Mouse (Mus musculus) stomach, embryonic 14.5 days (tissue): ENCODE measurements around the gene Gm11639. TPM values are rescaled to one million over a fixed set of nuclear protein-coding genes. Genes with fewer than 3 reads are reported as not detected.

Experiments
- ATAC-seq: fragments of 200-750 bp; cut with Nextera tagmentation; 2 replicates; pipeline ENCODE4 v1.8.0; 2017; ENCODE audit warnings: low read depth, moderate TSS enrichment; ENCODE audit not compliant: insufficient number of reproducible peaks, insufficient read depth, low FRiP score
- H3K27ac ChIP-seq: fragments of 300-500 bp; sonication (generic); 2 replicates; pipeline ENCODE4 v1.5.1; 2014; ENCODE audit warnings: mild to moderate bottlenecking, low read length, moderate library complexity, mixed read lengths
- H3K27me3 ChIP-seq: fragments of 300-500 bp; sonication (generic); 2 replicates; pipeline ENCODE4 v1.6.1; 2014; ENCODE audit warnings: low read length, control low read depth, mixed read lengths; ENCODE audit not compliant: control insufficient read depth, insufficient read depth
- H3K36me3 ChIP-seq: fragments of 300-500 bp; sonication (generic); 2 replicates; pipeline ENCODE4 v1.6.1; 2014; ENCODE audit warnings: mild to moderate bottlenecking, control low read depth, low read length, moderate library complexity, mixed read lengths; ENCODE audit not compliant: control insufficient read depth, insufficient read depth
- H3K4me1 ChIP-seq: fragments of 300-500 bp; sonication (generic); 2 replicates; pipeline ENCODE4 v1.6.1; 2014; ENCODE audit warnings: low read length, control low read depth, mixed read lengths; ENCODE audit not compliant: control insufficient read depth, insufficient read depth
- H3K4me2 ChIP-seq: fragments of 300-500 bp; sonication (generic); replicated peaks from 2 replicates; pipeline ENCODE4 v1.6.1; 2014; ENCODE audit warnings: low read depth, low read length, control low read depth
- H3K4me3 ChIP-seq: fragments of 300-500 bp; sonication (generic); 2 replicates; pipeline ENCODE4 v1.5.1; 2014; ENCODE audit warnings: low read depth, low read length, control low read depth
- H3K9ac ChIP-seq: fragments of 300-500 bp; sonication (generic); replicated peaks from 2 replicates; pipeline ENCODE4 v1.6.1; 2014; ENCODE audit warnings: low read depth, mild to moderate bottlenecking, control low read depth, low read length, moderate library complexity, mixed read lengths
- H3K9me3 ChIP-seq: fragments of 300-500 bp; sonication (generic); 2 replicates; pipeline ENCODE4 v1.6.1; 2016; ENCODE audit warnings: low read depth, low read length, control low read depth; ENCODE audit not compliant: control insufficient read depth
- WGBS: fragments of 180-500 bp; shearing (Covaris S2); extraction: QIAGEN DNeasy Blood & Tissue Kit; methylation state at CpG from one replicate; pipeline ENCODE4 v1.1.7; 2014; 5-methylcytosine and 5-hydroxymethylcytosine counted together
- polyA plus RNA-seq: library from polyadenylated mRNA; unstranded; fragments of >200 nt; fragmentation: Nextera tagmentation; extraction: Ambion mirVana; gene quantifications from 2 replicates; pipeline ENCODE4 v1.2.1, GENCODE M21; 2014

The Gm11639 gene
- polyA plus RNA-seq, 1 experiment from 2014 or later: 0.03 TPM

GRCm38 (mm10) chr11:105144508-105145210 is 459.2 kb downstream of the Gm11639 start:
- no peak overlapping the region for H3K4me3 ChIP-seq
- peaks cover 9% of the 10 kb centered on the region; the same call in 1 of the 2 replicates for H3K36me3 ChIP-seq
- ATAC-seq: no peak
- no peaks in the 10 kb centered on the region for H3K9me3 ChIP-seq
- H3K4me1 ChIP-seq: no peaks in the 10 kb centered on the region
- no peak overlapping the region for H3K4me2 ChIP-seq
- no peak overlapping the region for H3K9ac ChIP-seq
- no peak overlapping the region for H3K27ac ChIP-seq
- H3K27me3 ChIP-seq: no peaks in the 10 kb centered on the region
- WGBS: 76% methylated on average over 11 of the region's 11 CpGs

GRCm38 (mm10) chr11:105145211-105145610 is 459.7 kb downstream of the Gm11639 start:
- H3K4me2 ChIP-seq: no peak overlapping the region
- no peak overlapping the region for H3K27ac ChIP-seq
- no peaks in the 10 kb centered on the region for H3K27me3 ChIP-seq
- H3K4me3 ChIP-seq: no peak overlapping the region
- no peaks in the 10 kb centered on the region for H3K4me1 ChIP-seq
- ATAC-seq: no peak
- H3K36me3 ChIP-seq: peaks cover 7% of the 10 kb centered on the region; the same call in 1 of the 2 replicates
- 85% methylated on average over 10 of the region's 10 CpGs for WGBS
- H3K9me3 ChIP-seq: no peaks in the 10 kb centered on the region
- no peak overlapping the region for H3K9ac ChIP-seq

GRCm38 (mm10) chr11:105146593-105146992 is 461.1 kb downstream of the Gm11639 start, which contains the start of gene Gm10842:
TSS of gene Gm10842 (plus strand) at chr11:105146893.
- no peak within 1 kb of the TSS for H3K27ac ChIP-seq
- H3K9me3 ChIP-seq: no peaks in the 10 kb centered on the region
- no peak within 1 kb of the TSS for H3K4me3 ChIP-seq
- H3K4me1 ChIP-seq: 0 out of 2 replicates have a peak, but pooled peaks cover 3% of the 10 kb centered on the region
- H3K27me3 ChIP-seq: no peaks in the 10 kb centered on the region
- H3K4me2 ChIP-seq: no peak within 1 kb of the TSS
- no peak within 1 kb of the TSS for H3K9ac ChIP-seq
- no peak for ATAC-seq
- no peaks in the 10 kb centered on the region for H3K36me3 ChIP-seq
- 72% methylated on average over 3 of the region's 3 CpGs for WGBS

GRCm38 (mm10) chr11:105149353-105149752 is 463.8 kb downstream of the Gm11639 start:
- 45% methylated on average over 3 of the region's 3 CpGs for WGBS
- Histone ChIP-seq H3K4me2 (no peak overlapping the region), H3K27ac (no peak overlapping the region), H3K9me3 (no peaks in the 10 kb centered on the region), H3K9ac (no peak overlapping the region), H3K4me3 (no peak overlapping the region), H3K27me3 (no peaks in the 10 kb centered on the region), H3K4me1 (peaks cover 7% of the 10 kb centered on the region; the same call in 1 of the 2 replicates), H3K36me3 (no peaks in the 10 kb centered on the region)
- no peak for ATAC-seq

GRCm38 (mm10) chr11:105149766-105150165 is 464.3 kb downstream of the Gm11639 start:
- WGBS: 76% methylated on average over 1 of the region's 1 CpGs
- no peak overlapping the region for H3K27ac ChIP-seq
- H3K4me1 ChIP-seq: peaks cover 7% of the 10 kb centered on the region; the same call in 1 of the 2 replicates
- no peak overlapping the region for H3K4me3 ChIP-seq
- H3K9me3 ChIP-seq: no peaks in the 10 kb centered on the region
- H3K9ac ChIP-seq: no peak overlapping the region
- H3K4me2 ChIP-seq: no peak overlapping the region
- no peak for ATAC-seq
- H3K27me3 ChIP-seq: no peaks in the 10 kb centered on the region
- no peaks in the 10 kb centered on the region for H3K36me3 ChIP-seq

- H3K9ac ChIP-seq: no peak overlapping the region
- no peaks in the 10 kb centered on the region for H3K9me3 ChIP-seq
- no peaks in the 10 kb centered on the region for H3K27me3 ChIP-seq
- 59% methylated on average over 4 of the region's 4 CpGs for WGBS
- H3K27ac ChIP-seq: no peak overlapping the region
- H3K36me3 ChIP-seq: no peaks in the 10 kb centered on the region
- H3K4me2 ChIP-seq: no peak overlapping the region
- no peak overlapping the region for H3K4me3 ChIP-seq
- ATAC-seq: no peak
- peaks cover 7% of the 10 kb centered on the region; the same call in 1 of the 2 replicates for H3K4me1 ChIP-seq
Measured at GRCm38 (mm10) chr11:105150691-105151090, 465.2 kb downstream of the Gm11639 start.

GRCm38 (mm10) chr11:105151226-105152016 is 465.9 kb downstream of the Gm11639 start:
- H3K9ac ChIP-seq: no peak overlapping the region
- H3K27me3 ChIP-seq: no peaks in the 10 kb centered on the region
- H3K4me3 ChIP-seq: no peak overlapping the region
- ATAC-seq: no peak
- WGBS: 25% methylated on average over 18 of the region's 19 CpGs
- peak overlapping the region; percentile 12; the same call in 1 of the 2 replicates for H3K4me2 ChIP-seq
- H3K27ac ChIP-seq: no peak overlapping the region
- H3K4me1 ChIP-seq: peaks cover 7% of the 10 kb centered on the region; the same call in 1 of the 2 replicates
- H3K36me3 ChIP-seq: no peaks in the 10 kb centered on the region
- H3K9me3 ChIP-seq: no peaks in the 10 kb centered on the region

- H3K4me3 ChIP-seq: no peak overlapping the region
- H3K4me1 ChIP-seq: peaks cover 7% of the 10 kb centered on the region; the same call in 1 of the 2 replicates
- no peak overlapping the region for H3K27ac ChIP-seq
- no peak for ATAC-seq
- H3K27me3 ChIP-seq: no peaks in the 10 kb centered on the region
- no peaks in the 10 kb centered on the region for H3K9me3 ChIP-seq
- H3K9ac ChIP-seq: no peak overlapping the region
- H3K36me3 ChIP-seq: no peaks in the 10 kb centered on the region
- peak overlapping the region; percentile 12; the same call in 1 of the 2 replicates for H3K4me2 ChIP-seq
- 63% methylated on average over 1 of the region's 4 CpGs for WGBS
Measured at GRCm38 (mm10) chr11:105152017-105152300, 466.5 kb downstream of the Gm11639 start.
